Mouse (Mus musculus) lung, embryonic 16.5 days (tissue): ENCODE measurements around the gene Mad1l1. TPM values are rescaled to one million over a fixed set of nuclear protein-coding genes. Genes with fewer than 3 reads are reported as not detected.

ENCODE experiments used
- ATAC-seq: fragments of 200-750 bp; cut with Nextera tagmentation; 2 replicates; pipeline ENCODE4 v1.8.0; 2017; ENCODE audit warnings: low read depth, mild to moderate bottlenecking, moderate library complexity
- H3K27ac ChIP-seq: fragments of 300-500 bp; sonication (generic); 2 replicates; pipeline ENCODE4 v1.5.1; 2014; ENCODE audit warnings: mild to moderate bottlenecking, control low read depth, low read length
- H3K27me3 ChIP-seq: fragments of 300-500 bp; sonication (generic); 2 replicates; pipeline ENCODE4 v1.6.1; 2014; ENCODE audit warnings: low read depth, low read length, mixed read lengths; ENCODE audit not compliant: control insufficient read depth, insufficient read depth
- H3K36me3 ChIP-seq: fragments of 300-500 bp; sonication (generic); 2 replicates; pipeline ENCODE4 v1.6.1; 2014; ENCODE audit warnings: low read length; ENCODE audit not compliant: control insufficient read depth, insufficient read depth
- H3K4me1 ChIP-seq: fragments of 300-500 bp; sonication (generic); replicated peaks from 2 replicates; pipeline ENCODE4 v1.6.1; 2014; ENCODE audit warnings: low read length, mixed read lengths; ENCODE audit not compliant: control insufficient read depth, insufficient read depth
- H3K4me2 ChIP-seq: fragments of 300-500 bp; sonication (generic); 2 replicates; pipeline ENCODE4 v1.6.1; 2014; ENCODE audit warnings: low read depth, low read length, control low read depth
- H3K4me3 ChIP-seq: fragments of 300-500 bp; sonication (generic); 2 replicates; pipeline ENCODE4 v1.5.1; 2014; ENCODE audit warnings: mild to moderate bottlenecking, low read length, control low read depth
- H3K9ac ChIP-seq: fragments of 300-500 bp; sonication (generic); 2 replicates; pipeline ENCODE4 v1.6.1; 2014; ENCODE audit warnings: low read length, control low read depth
- H3K9me3 ChIP-seq: fragments of 300-500 bp; sonication (generic); 2 replicates; pipeline ENCODE4 v1.6.1; 2016; ENCODE audit warnings: low read length; ENCODE audit not compliant: control insufficient read depth
- WGBS: fragments of 180-500 bp; shearing (Covaris S2); extraction: QIAGEN DNeasy Blood & Tissue Kit; methylation state at CpG from one replicate; pipeline ENCODE4 v1.1.7; 2014; 5-methylcytosine and 5-hydroxymethylcytosine counted together
- polyA plus RNA-seq: library from polyadenylated mRNA; unstranded; fragments of >200 nt; fragmentation: Nextera tagmentation; extraction: Ambion mirVana; gene quantifications from 2 replicates; pipeline ENCODE4 v1.2.1, GENCODE M21; 2015

Mad1l1 gene
- polyA plus RNA-seq, 1 experiment from 2014 or later, result 54.1 TPM

GRCm38 (mm10) chr5:140098711-140099110, 222.6 kb downstream of the Mad1l1 start:
- Histone ChIP-seq H3K27me3 (no peaks in the 10 kb centered on the region), H3K27ac (no peak overlapping the region), H3K36me3 (no peaks in the 10 kb centered on the region), H3K9ac (no peak overlapping the region), H3K9me3 (no peaks in the 10 kb centered on the region), H3K4me1 (no peaks in the 10 kb centered on the region), H3K4me2 (no peak overlapping the region), H3K4me3 (no peak overlapping the region)
- ATAC-seq, result no peak
- 87% methylated on average over 5 of the region's 5 CpGs for WGBS

GRCm38 (mm10) chr5:140095203-140095602, 226.1 kb downstream of the Mad1l1 start:
- Histone ChIP-seq H3K9ac (no peak overlapping the region), H3K4me2 (no peak overlapping the region), H3K27ac (no peak overlapping the region), H3K27me3 (no peaks in the 10 kb centered on the region), H3K36me3 (no peaks in the 10 kb centered on the region), H3K4me3 (no peak overlapping the region), H3K4me1 (peaks cover 7% of the 10 kb centered on the region; the same call in 1 of the 2 replicates), H3K9me3 (no peaks in the 10 kb centered on the region)
- no peak for ATAC-seq
- WGBS, result 86% methylated on average over 2 of the region's 2 CpGs

GRCm38 (mm10) chr5:140093489-140093888, 227.9 kb downstream of the Mad1l1 start:
- H3K27me3 ChIP-seq, result no peaks in the 10 kb centered on the region
- peaks cover 7% of the 10 kb centered on the region; the same call in 1 of the 2 replicates for H3K4me1 ChIP-seq
- WGBS, result 91% methylated on average over 8 of the region's 8 CpGs
- no peak overlapping the region for H3K9ac ChIP-seq
- no peak for ATAC-seq
- no peaks in the 10 kb centered on the region for H3K9me3 ChIP-seq
- H3K4me2 ChIP-seq, result no peak overlapping the region
- no peak overlapping the region for H3K27ac ChIP-seq
- H3K36me3 ChIP-seq, result no peaks in the 10 kb centered on the region
- H3K4me3 ChIP-seq, result no peak overlapping the region

- no peak overlapping the region for H3K4me3 ChIP-seq
- H3K9me3 ChIP-seq, result no peaks in the 10 kb centered on the region
- H3K4me1 ChIP-seq, result peaks cover 7% of the 10 kb centered on the region; the same call in 1 of the 2 replicates
- H3K36me3 ChIP-seq, result no peaks in the 10 kb centered on the region
- H3K27ac ChIP-seq, result peak overlapping the region; percentile 15; the same call in 1 of the 2 replicates
- H3K27me3 ChIP-seq, result no peaks in the 10 kb centered on the region
- H3K4me2 ChIP-seq, result no peak overlapping the region
- peak; percentile 93 for ATAC-seq
- 56% methylated on average over 11 of the region's 11 CpGs for WGBS
- no peak overlapping the region for H3K9ac ChIP-seq
These were observed 229.8 kb downstream of the Mad1l1 start for GRCm38 (mm10) chr5:140091601-140092000.

GRCm38 (mm10) chr5:140089263-140089662, 232.1 kb downstream of the Mad1l1 start:
- Histone ChIP-seq H3K27me3 (no peaks in the 10 kb centered on the region), H3K9me3 (no peaks in the 10 kb centered on the region), H3K4me2 (no peak overlapping the region), H3K9ac (no peak overlapping the region), H3K4me1 (peaks cover 7% of the 10 kb centered on the region; the same call in 1 of the 2 replicates), H3K36me3 (no peaks in the 10 kb centered on the region), H3K4me3 (no peak overlapping the region), H3K27ac (no peak overlapping the region)
- ATAC-seq, result no peak

GRCm38 (mm10) chr5:140087242-140087641, 234.1 kb downstream of the Mad1l1 start:
- H3K4me3 ChIP-seq, result no peak overlapping the region
- no peak for ATAC-seq

GRCm38 (mm10) chr5:140084341-140084740, 237.0 kb downstream of the Mad1l1 start:
- no peak overlapping the region for H3K27ac ChIP-seq
- H3K4me1 ChIP-seq, result no peaks in the 10 kb centered on the region
- H3K9me3 ChIP-seq, result no peaks in the 10 kb centered on the region
- no peaks in the 10 kb centered on the region; the same call in 1 of the 2 replicates for H3K36me3 ChIP-seq
- H3K4me2 ChIP-seq, result no peak overlapping the region
- ATAC-seq, result no peak
- H3K4me3 ChIP-seq, result no peak overlapping the region
- WGBS, result 94% methylated on average over 6 of the region's 6 CpGs
- no peaks in the 10 kb centered on the region for H3K27me3 ChIP-seq
- no peak overlapping the region for H3K9ac ChIP-seq

More at GRCm38 (mm10) chr5:140087242-140087641, 234.1 kb downstream of the Mad1l1 start:
- WGBS, result 90% methylated on average over 7 of the region's 7 CpGs
- Histone ChIP-seq H3K9me3 (no peaks in the 10 kb centered on the region), H3K4me2 (no peak overlapping the region), H3K36me3 (no peaks in the 10 kb centered on the region), H3K27me3 (no peaks in the 10 kb centered on the region), H3K4me1 (peaks cover 7% of the 10 kb centered on the region; the same call in 1 of the 2 replicates), H3K9ac (no peak overlapping the region), H3K27ac (no peak overlapping the region)

- ATAC-seq, result no peak
- Histone ChIP-seq H3K9me3 (no peaks in the 10 kb centered on the region), H3K4me1 (no peaks in the 10 kb centered on the region), H3K4me2 (no peak overlapping the region), H3K36me3 (no peaks in the 10 kb centered on the region; the same call in 1 of the 2 replicates), H3K9ac (no peak overlapping the region), H3K4me3 (no peak overlapping the region), H3K27me3 (no peaks in the 10 kb centered on the region), H3K27ac (no peak overlapping the region)
- 80% methylated on average over 5 of the region's 5 CpGs for WGBS
These were observed 237.4 kb downstream of the Mad1l1 start for GRCm38 (mm10) chr5:140083911-140084310.

GRCm38 (mm10) chr5:140082204-140082812, 239.0 kb downstream of the Mad1l1 start:
- ATAC-seq, result peak; percentile 47; the same call in 1 of the 2 replicates
- WGBS, result 44% methylated on average over 9 of the region's 11 CpGs
- Histone ChIP-seq H3K4me2 (no peak overlapping the region), H3K9ac (no peak overlapping the region), H3K36me3 (no peaks in the 10 kb centered on the region; the same call in 1 of the 2 replicates), H3K4me3 (no peak overlapping the region), H3K27me3 (no peaks in the 10 kb centered on the region), H3K4me1 (no peaks in the 10 kb centered on the region), H3K27ac (no peak overlapping the region), H3K9me3 (no peaks in the 10 kb centered on the region)
